Mouse (Mus musculus): Measurements from ENCODE around the gene Morn4.

Gene Morn4

GRCm38 (mm10) chr19:42043988-42044387 lies 42.2 kb downstream of the Morn4 start:
- DNase-seq (ENCODE audit: inconsistent ontology term): no peak

- no peak for DNase-seq (ENCODE audit: inconsistent ontology term)
Measured at GRCm38 (mm10) chr19:42038310-42038709, 47.8 kb downstream of the Morn4 start.

GRCm38 (mm10) chr19:42037167-42037702 lies 48.9 kb downstream of the Morn4 start:
- DNase-seq (ENCODE audit: inconsistent ontology term): no peak

- DNase-seq (ENCODE audit: inconsistent ontology term): no peak
Measured at GRCm38 (mm10) chr19:42036357-42036756, 49.8 kb downstream of the Morn4 start.

- peak; percentile 85 for DNase-seq (ENCODE audit: inconsistent ontology term)
Measured at GRCm38 (mm10) chr19:42035456-42036248, 50.5 kb downstream of the Morn4 start, which contains the start of gene Ankrd2. Gene Ankrd2 (plus strand): TSS chr19:42036000.

- DNase-seq (ENCODE audit: inconsistent ontology term): no peak
Measured at GRCm38 (mm10) chr19:42034881-42035455, 51.2 kb downstream of the Morn4 start.

- no peak for DNase-seq (ENCODE audit: inconsistent ontology term)
Measured at GRCm38 (mm10) chr19:42034146-42034775, 51.9 kb downstream of the Morn4 start.

- no peak for DNase-seq (ENCODE audit: inconsistent ontology term)
Measured at GRCm38 (mm10) chr19:42033611-42034010, 52.5 kb downstream of the Morn4 start.

- no peak for DNase-seq (ENCODE audit: inconsistent ontology term)
Measured at GRCm38 (mm10) chr19:42031112-42031511, 55.0 kb downstream of the Morn4 start.

GRCm38 (mm10) chr19:42026158-42026557 lies 60.0 kb downstream of the Morn4 start:
- peak; percentile 70 for DNase-seq (ENCODE audit: inconsistent ontology term)

All from Muller cell, postnatal 12 days (primary cell).